Mouse (Mus musculus) left cerebral cortex, adult 9 months (tissue): ENCODE data around the gene Vrk1.

Source experiments
- DNase-seq, 2 experiments: peaks; one replicate each; pipeline ENCODE4 v3.0.0; 2022; ENCODE audit warnings: low spot score in 2 of 2

The Vrk1 gene

DNA sequence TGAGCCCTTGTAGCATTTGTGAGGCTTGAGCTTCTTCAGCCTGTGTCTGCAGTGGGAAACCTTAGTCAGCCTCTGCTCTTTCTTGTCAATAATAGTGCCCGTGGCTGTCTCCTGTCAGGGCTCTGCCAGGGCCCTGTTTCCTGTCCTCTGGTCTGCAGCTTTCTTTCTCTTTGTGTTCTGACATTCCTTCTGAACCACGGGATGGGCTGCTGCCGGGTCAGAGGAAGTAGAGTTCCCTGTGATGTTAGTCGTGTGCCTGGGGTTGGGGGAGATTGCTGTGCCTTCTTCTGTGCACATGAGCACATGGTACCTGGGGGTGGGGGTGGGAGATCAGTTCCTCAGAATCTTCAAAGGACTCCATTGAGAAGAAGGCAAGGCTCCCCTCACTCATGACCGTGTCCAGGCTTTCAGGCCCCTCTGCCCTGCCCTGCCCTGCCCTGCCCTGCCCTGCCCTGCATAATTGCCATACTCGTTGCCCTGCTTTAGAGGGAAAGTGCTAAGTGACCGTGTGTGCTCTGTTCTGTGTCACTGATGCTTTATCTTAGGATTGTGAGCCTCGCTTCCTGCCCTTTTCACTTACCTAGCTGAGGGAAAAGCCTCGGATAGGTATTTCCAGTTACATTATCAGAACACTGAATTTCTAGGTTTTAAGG lies 36.2 kb downstream of the Vrk1 start:
- DNase-seq: no peak

DNA sequence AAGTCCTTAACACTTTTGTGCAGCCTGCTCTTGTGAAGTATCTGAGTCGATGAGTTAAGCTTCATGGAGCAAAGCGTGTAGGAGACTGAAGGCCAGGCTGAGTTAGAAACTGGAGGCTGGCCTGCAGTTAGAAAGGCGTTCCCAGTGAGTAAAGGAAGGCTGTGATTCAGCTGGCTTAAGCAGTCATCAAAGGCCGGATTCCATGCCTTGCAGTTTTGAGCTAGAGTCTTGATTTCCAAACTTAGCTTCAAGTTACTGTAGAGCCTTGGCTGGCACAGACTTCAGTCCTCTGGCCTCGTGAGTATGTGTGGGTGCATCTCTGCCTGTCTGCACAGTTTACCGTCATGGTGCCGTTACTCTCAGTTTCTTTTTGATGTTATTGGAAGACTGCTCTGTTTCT lies 42.2 kb downstream of the Vrk1 start:
- DNase-seq: peak in 1 of 2 experiments; percentile 25

DNA sequence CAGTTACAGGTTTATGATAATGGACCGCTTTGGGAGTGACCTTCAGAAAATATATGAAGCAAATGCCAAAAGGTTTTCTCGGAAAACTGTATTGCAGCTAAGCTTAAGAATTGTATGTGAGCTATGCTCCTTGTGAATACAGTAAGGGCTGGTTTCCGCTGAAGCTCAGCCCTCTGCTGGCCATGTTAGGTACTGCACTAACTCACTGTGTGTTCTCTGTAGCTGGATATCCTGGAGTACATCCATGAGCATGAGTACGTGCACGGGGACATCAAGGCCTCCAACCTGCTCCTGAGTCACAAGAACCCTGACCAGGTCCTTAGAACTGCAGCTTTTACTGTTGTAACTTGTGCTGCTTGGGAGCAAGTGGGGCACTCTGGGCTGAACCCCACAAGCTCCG lies 45.8 kb downstream of the Vrk1 start:
- peak; percentile 53 to 94 for DNase-seq

- DNase-seq: no peak
Observed at GRCm38 (mm10) chr12:106059873-106060573, 50.0 kb downstream of the Vrk1 start.

DNA sequence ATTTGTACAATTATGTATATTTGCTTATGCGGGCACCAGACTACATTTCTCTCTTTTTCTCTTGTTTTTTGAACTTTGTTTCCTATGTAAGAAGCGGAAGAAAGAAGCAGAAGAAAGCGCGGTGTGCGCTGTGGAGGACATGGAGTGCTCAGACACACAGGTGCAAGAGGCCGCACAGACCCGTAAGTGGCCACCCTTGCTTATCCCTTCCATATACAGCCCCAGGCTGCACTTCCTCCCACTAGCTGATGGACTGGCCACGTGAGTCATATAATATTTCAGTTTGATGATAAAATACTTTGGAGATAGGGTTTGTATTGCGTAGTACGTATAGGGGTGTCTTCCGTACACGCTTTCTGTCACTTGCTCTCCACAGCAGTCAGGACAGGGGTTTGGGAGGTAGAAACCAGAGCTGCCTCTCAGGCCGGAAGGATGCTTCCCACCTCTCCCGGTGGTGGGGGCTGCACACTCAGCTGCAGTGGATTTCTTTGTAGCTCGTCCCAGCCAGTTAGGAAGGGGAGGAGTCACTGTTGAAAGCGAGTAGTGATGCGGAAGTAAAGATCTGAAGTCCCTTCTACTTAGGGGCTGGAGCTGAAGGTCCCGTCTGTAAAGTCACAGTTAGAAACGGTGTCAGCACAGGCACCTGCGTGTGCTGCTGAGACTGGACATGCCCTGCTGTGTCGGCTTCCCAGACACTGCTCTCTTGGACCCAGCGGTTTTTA lies 60.6 kb downstream of the Vrk1 start:
- DNase-seq: no peak

- no peak for DNase-seq
Observed at GRCm38 (mm10) chr12:106071575-106072166, 61.6 kb downstream of the Vrk1 start.

- no peak for DNase-seq
Observed at GRCm38 (mm10) chr12:106074371-106075155, 64.5 kb downstream of the Vrk1 start.

DNA sequence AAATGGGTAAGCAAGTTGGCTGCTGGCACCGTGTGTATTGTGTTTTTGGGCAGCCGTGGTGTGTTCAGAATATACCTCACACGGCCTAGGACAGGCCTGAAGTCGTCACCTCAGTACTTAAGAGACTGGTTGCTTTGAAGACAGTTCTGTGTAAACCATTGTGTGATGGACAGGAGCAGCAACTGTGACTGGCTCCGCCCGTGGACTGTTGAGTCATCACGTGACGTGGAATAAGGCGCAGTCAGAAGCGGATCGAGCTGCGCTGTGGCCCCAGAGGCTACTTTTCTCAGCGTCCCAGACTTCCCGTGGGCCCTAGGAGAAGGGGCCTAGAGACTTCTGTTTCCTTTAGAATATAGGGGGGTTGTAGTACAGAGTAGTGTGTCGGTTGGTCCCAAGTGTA lies 66.1 kb downstream of the Vrk1 start:
- no peak for DNase-seq

DNA sequence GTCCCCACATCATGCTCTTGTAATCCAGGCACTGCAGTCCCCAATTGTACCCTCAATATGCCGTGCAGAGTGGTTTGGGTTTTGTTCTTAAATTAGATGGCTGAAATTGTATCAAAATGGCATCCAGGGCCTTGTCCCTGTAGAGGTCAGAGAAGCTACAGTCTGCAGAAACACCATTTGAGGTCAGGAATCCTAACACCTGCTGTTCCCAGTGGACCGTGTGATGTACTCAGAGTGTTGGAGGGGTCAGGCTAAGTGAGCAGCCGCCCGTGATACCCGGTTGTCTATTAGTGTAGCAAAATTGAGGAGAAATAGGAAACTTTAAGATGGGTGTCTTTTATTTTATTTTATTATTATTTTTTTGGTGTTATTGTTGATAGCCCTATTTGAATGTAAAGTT lies 70.5 kb downstream of the Vrk1 start:
- no peak for DNase-seq

- no peak for DNase-seq
Observed at GRCm38 (mm10) chr12:106080945-106081747, 71.1 kb downstream of the Vrk1 start.

DNA sequence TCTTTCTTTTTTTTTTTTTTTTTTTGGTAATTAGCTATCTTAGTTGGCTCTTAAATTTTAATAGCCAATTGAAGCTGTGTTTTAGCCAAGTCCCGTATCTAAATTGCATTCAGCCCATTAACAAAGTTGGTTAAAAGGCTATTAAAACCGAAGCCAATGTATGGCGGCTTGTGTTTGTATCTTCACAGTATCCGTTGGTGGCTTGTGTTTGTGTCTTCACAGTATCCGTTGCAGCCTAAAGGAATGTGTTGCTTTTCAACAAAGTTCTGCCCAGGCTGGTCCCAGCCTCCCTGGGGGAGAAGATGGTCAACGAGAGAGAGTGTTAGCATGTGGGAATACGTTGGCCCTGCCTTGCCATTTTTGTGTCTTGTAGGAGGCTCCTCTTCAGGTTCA lies 71.7 kb downstream of the Vrk1 start:
- no peak for DNase-seq

GRCm38 (mm10) chr12:106082191-106082957 lies 72.3 kb downstream of the Vrk1 start:
- DNase-seq: no peak

DNA sequence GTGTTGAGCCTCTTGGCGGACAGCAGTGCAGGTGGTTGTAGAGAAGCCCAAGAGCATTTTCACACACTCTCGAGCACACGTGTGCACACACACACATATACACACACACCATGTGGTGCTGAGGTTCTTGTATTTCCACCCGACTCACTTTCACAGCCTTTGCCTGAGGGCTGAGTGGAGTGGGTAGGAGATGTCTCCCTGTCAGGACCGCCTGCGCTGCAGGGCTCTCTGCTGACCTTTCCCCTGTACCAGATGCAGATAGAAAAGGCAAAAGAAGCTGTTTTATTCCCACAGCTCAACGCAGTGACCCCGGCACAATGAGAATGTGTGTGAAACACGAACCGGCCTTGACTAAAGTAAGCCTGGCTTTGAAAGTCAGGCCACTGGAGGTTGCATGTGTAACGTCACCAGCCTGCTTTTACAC lies 72.9 kb downstream of the Vrk1 start:
- DNase-seq: no peak

GRCm38 (mm10) chr12:106084126-106084525 lies 74.1 kb downstream of the Vrk1 start:
- peak in 1 of 2 experiments; percentile 70 for DNase-seq

DNA sequence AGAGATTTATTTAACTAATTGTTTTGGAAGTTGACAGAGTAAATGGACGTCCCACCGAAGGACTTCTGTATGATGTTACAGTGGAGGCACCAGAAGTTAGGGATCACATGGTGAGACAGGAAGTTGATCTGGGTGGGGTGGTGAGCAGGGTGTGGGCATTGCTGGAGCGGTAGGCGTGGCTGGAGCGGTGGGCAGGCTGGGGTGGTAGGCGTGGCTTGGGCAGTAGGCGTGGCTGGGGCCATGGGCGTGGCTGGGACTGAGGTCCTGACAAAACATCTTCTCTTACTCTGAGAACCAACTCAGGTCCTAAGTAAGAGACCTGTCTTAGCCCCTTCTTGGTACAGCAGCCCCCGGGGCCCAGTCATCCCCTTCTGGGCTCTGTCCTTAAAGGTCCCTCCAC lies 84.8 kb downstream of the Vrk1 start:
- DNase-seq: no peak

- DNase-seq: no peak
Observed at GRCm38 (mm10) chr12:106102003-106102402, 92.0 kb downstream of the Vrk1 start.

DNA sequence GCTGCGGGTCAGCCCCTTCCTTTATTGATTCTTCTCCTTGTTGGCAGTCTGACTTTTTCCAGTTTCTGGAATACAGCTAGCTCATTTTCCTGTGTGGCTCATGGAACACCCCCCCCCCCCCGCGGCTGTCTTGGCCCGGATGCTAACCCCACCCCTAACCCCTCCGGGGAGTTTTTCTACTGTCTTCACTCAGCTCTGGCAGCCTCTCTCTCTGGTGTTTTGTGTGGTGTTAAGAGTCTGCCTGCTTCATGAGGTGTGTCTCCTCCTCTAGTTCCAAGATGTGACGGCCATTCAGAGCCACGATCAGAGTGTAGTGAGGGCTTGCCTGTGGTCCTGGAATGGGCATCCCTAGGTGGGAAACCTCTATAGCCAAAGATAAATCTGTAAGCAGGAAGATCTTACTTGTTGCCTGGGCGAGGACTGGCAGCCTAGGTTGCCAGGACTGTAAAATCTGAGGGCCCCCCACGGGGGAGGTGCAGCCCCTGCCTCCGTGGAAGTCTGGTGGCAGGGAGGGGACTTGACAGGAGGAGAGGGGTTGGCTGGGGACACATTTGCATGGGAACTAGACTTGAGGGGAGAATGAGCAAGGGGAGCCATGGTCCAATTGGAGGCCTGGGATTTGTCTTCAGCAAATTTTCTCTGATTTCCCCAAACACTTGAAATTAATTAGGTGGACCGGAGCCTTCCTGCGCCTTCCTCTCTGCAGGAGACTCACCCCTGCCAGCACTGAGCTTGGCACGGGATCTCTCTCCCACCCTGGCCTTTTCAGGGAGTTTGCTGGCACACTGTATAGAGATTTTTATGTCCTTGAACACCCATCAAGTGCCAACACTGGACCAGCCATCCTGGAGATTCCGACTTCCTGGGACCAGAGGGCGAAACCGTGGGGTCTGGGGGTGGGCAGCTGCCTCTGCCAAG lies 93.0 kb downstream of the Vrk1 start:
- no peak for DNase-seq

DNA sequence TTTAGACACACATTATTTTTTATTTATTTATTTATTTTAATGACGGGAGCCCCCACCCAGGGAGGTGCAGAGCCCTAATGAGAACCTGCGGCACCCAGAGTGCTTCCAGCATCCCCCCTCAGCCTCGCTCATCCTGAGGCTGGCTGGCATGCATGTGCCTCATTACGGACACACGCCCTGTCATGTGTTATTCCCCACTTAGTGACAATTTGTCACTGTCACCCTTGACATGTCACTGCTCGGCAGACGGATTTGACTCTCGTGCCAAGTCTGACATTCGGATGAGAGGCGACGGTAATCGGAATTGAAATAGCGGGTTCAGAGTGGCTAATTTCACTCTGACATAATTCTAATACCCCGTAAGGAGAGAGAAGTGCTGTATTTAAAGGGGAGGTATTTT lies 97.2 kb downstream of the Vrk1 start:
- DNase-seq: no peak
